Mouse (Mus musculus): Measurements from ENCODE around the gene Aff3. TPM values are rescaled to one million over a fixed set of nuclear protein-coding genes. Genes with fewer than 3 reads are reported as not detected.

Aff3 gene
- polyA plus RNA-seq, 1 experiment from 2014 or later, result 12.7 TPM

DNA sequence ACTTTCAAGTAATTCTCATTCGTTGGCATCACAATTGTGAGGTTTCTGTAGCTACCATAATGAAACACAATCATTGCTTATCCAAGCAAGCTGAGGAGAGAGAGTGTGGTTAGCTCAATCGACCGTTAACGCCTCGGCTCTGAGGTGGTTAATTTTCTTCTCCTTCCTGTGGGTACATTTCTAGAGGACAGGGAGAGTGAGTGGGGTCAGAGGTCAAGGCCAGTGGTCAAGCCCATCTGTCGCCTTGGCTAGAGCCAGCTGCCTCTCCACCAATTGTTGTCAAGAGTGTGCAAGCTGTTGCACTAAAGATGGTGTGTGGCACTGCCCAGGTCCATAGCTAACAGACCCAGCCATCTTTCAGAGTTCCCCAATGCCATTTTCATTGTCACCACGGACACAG, 14.7 kb downstream of the Aff3 start:
- Histone ChIP-seq H3K9me3 (no peaks in the 10 kb centered on the region), H3K9ac (replicated peaks) (no peak overlapping the region), H3K36me3 (no peaks in the 10 kb centered on the region), H3K27me3 (no peaks in the 10 kb centered on the region), H3K4me1 (replicated peaks) (no peaks in the 10 kb centered on the region), H3K4me3 (replicated peaks) (no peak overlapping the region), H3K4me2 (replicated peaks) (no peak overlapping the region), H3K27ac (no peak overlapping the region)
- ATAC-seq, result no peak
- WGBS, result 76% methylated on average over 7 of the region's 7 CpGs

DNA sequence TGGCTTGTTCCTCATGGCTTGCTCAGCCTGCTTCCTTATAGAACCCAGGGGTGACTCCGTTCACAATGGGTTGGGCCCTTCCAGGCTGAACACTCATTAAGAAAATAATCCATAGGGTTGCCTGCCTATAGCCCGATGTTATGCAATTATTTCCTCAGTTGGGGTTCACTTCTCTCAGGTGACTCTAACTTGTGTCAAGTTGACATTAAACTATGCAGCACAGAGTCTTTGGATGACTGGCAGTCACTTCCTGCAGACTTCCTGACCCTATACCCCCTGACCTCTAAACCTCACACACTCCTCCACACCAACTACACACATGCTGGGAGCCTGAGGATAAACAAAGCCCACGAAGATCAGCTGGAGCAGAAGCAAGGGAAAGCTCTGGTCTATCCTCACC, 15.6 kb downstream of the Aff3 start:
- ATAC-seq, result no peak
- Histone ChIP-seq H3K4me2 (replicated peaks) (no peak overlapping the region), H3K4me1 (replicated peaks) (no peaks in the 10 kb centered on the region), H3K27me3 (no peaks in the 10 kb centered on the region), H3K9me3 (no peaks in the 10 kb centered on the region), H3K36me3 (no peaks in the 10 kb centered on the region), H3K9ac (replicated peaks) (no peak overlapping the region), H3K4me3 (replicated peaks) (no peak overlapping the region), H3K27ac (no peak overlapping the region)
- 81% methylated on average over 3 of the region's 3 CpGs for WGBS

DNA sequence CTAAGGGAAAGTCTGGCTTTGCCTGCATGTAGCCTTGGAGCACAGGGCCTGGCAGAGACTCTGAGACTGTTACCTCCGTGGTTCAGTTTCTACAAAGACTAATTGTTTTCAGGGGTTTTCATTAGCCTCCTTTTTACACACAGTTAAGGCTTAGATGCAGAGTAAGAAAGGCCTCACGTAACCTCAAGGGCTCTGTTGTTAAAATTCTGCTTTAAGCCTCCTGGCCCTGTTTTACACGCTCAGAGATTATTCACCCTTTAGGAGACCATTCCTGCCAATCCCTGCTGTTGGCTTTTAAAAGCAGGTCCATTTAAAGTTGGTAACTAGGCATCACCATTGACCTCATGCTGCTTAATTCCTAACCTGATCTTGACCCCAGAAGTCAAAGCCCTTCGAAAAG, 22.5 kb downstream of the Aff3 start:
- H3K9ac ChIP-seq (replicated peaks), result no peak overlapping the region
- H3K27me3 ChIP-seq, result no peaks in the 10 kb centered on the region
- WGBS, result 18% methylated on average over 4 of the region's 4 CpGs
- no peak overlapping the region for H3K4me3 ChIP-seq (replicated peaks)
- no peaks in the 10 kb centered on the region for H3K36me3 ChIP-seq
- no peaks in the 10 kb centered on the region for H3K4me1 ChIP-seq (replicated peaks)
- no peak overlapping the region for H3K27ac ChIP-seq
- no peaks in the 10 kb centered on the region for H3K9me3 ChIP-seq
- H3K4me2 ChIP-seq (replicated peaks), result no peak overlapping the region
- ATAC-seq, result no peak

DNA sequence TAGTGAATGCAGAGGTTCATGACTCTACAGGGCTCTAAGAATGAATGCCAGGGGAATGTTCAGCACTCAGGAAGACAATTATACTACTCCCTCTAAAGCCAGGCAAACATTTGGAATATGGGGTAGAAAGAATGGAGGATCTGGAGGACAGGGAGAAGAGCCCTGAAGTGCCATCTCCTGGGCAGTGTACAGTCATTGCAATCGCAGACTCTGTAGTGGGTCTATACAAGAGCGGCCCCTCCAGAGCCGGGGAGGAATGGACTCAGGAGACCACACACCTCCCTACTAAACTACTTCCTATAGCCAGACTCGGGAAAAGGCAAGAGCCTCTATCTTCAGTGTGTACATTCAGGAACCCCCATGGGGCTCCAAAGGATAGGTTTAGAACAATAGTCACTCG, 25.1 kb downstream of the Aff3 start:
- 83% methylated on average over 5 of the region's 5 CpGs for WGBS

DNA sequence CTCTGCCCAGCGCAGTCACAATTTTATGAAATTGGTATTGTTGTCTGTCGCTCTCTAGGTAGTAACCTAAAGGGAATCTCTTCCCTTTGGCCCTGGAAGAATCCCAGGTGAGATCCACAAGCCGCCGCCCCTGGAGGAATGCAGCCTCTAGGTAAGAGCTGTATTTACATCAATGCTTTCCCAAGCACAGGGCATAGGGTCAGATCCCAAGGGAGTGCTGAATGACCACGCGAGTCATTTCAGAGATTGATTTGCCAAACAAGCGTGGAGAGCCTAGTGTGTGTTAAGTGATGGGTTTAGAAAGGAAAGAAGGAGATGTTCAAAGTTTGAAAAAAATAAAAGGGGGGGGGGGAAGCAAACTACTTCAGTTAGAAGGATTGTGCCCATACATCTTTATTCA, 29.2 kb downstream of the Aff3 start:
- H3K4me1 ChIP-seq (replicated peaks), result peaks cover 17% of the 10 kb centered on the region
- H3K4me3 ChIP-seq (replicated peaks), result no peak overlapping the region
- WGBS, result 73% methylated on average over 7 of the region's 7 CpGs
- H3K36me3 ChIP-seq, result no peaks in the 10 kb centered on the region
- no peak overlapping the region for H3K27ac ChIP-seq
- no peak for ATAC-seq
- H3K4me2 ChIP-seq (replicated peaks), result no peak overlapping the region
- no peaks in the 10 kb centered on the region for H3K27me3 ChIP-seq
- no peaks in the 10 kb centered on the region for H3K9me3 ChIP-seq
- H3K9ac ChIP-seq (replicated peaks), result no peak overlapping the region

More for the DNA sequence above, 25.1 kb downstream of the Aff3 start:
- Histone ChIP-seq H3K36me3 (no peaks in the 10 kb centered on the region), H3K4me1 (replicated peaks) (0 out of 2 replicates have a peak, but pooled peaks cover 3% of the 10 kb centered on the region), H3K27ac (no peak overlapping the region), H3K4me3 (replicated peaks) (no peak overlapping the region), H3K27me3 (no peaks in the 10 kb centered on the region), H3K4me2 (replicated peaks) (no peak overlapping the region), H3K9ac (replicated peaks) (no peak overlapping the region), H3K9me3 (no peaks in the 10 kb centered on the region)
- no peak for ATAC-seq

DNA sequence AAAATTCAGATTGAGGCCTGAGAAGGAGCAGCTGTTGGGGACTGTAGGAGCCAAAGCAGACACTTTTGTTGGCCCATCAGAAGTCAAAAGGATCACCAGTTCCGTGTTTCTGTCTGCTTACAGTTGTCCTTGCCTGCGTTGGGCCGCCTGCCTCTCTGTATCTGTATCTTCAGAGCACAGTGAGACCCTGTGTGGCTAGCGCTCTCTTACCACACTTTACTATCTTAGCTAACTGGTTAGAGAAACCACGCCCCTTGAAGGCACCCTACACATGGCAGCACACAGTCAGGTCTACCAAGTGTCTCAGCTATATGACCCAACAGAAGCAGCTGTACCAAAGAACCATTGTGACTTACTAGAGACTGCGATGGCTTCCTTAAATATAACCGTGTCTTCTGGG, 30.7 kb downstream of the Aff3 start:
- no peak overlapping the region for H3K4me3 ChIP-seq (replicated peaks)
- 87% methylated on average over 7 of the region's 7 CpGs for WGBS
- no peaks in the 10 kb centered on the region for H3K9me3 ChIP-seq
- H3K4me1 ChIP-seq (replicated peaks), result peaks cover 25% of the 10 kb centered on the region
- ATAC-seq, result no peak
- H3K9ac ChIP-seq (replicated peaks), result no peak overlapping the region
- H3K36me3 ChIP-seq, result no peaks in the 10 kb centered on the region
- H3K27ac ChIP-seq, result no peak overlapping the region
- H3K4me2 ChIP-seq (replicated peaks), result no peak overlapping the region
- no peaks in the 10 kb centered on the region for H3K27me3 ChIP-seq

DNA sequence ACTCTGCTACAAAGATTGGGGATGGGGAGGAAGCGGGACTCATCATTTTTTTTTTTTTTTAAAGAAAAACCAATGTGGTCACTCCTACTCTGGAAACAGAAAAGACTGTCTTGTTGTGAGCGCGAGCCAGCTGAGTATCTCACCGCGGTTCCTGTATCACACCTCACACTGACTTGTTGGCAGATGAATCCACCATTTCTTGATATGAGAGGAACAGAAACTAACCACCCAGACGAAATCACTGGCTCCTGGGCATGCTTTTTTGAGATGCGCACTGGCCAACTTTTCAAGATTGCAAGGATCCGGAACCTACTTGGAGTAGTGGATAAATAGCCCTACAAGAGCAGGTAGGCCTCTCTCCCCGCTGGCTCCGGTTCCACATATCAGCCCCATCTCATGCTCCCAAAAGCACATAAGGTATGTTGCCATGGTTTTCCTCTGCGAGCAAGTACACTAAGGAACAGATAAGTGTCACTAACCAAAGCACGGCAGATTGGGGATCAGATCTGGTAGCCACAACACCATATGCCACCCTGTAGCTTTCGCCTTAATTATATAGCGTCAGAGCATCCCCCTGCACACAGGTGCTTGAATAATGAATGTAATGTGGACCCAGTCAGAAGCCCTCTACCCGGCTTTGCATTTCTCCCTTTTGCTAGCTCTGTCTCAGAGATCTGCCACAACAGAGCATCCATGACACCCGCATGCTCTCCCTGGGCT, 32.1 kb downstream of the Aff3 start:
- Histone ChIP-seq H3K27me3 (no peaks in the 10 kb centered on the region), H3K4me1 (replicated peaks) (peaks cover 39% of the 10 kb centered on the region), H3K4me2 (replicated peaks) (no peak overlapping the region), H3K27ac (no peak overlapping the region), H3K9me3 (no peaks in the 10 kb centered on the region), H3K4me3 (replicated peaks) (no peak overlapping the region), H3K9ac (replicated peaks) (no peak overlapping the region), H3K36me3 (no peaks in the 10 kb centered on the region)
- ATAC-seq, result no peak
- 83% methylated on average over 16 of the region's 16 CpGs for WGBS

DNA sequence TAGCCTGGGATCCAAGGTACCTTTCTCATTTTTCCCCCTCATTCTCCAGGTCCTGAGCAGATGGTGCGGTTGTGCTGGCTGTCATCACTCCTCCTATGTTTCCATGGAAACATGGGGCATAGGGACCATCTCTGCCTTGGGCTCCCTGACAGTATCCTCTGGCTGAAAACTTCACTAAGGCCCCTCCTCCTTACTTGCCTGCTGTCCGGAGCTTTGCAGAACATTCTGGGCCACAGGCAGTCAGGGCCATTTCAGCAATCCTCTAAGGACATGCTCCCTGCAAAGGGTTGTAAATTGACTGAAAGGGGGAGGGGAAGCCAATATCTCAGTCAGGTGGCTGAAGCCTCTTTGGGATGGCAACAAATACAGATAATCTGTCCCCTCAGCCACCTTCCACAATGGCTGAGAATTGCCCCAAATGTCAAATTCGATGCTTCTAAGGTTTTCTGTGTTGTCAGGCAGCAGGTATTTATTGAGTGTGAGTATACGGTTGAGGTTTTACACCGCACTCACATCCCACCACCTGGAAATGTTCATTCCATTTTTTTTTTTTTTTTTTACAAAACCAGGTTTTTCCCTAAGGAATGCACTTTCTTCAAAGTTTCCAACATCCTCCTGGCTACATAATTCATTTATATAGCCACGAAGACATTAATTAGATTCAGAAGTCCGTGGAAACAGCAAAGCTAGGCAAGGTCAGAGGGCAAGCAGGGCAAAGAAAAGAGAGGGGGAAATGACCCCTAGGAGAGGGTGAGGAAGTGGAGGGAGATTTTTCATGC, 33.1 kb downstream of the Aff3 start:
- H3K27ac ChIP-seq, result no peak overlapping the region
- H3K27me3 ChIP-seq, result no peaks in the 10 kb centered on the region
- H3K4me3 ChIP-seq (replicated peaks), result no peak overlapping the region
- ATAC-seq, result no peak
- no peak overlapping the region for H3K4me2 ChIP-seq (replicated peaks)
- 26% methylated on average over 7 of the region's 7 CpGs for WGBS
- H3K36me3 ChIP-seq, result no peaks in the 10 kb centered on the region
- H3K9ac ChIP-seq (replicated peaks), result no peak overlapping the region
- no peaks in the 10 kb centered on the region for H3K9me3 ChIP-seq
- H3K4me1 ChIP-seq (replicated peaks), result peaks cover 40% of the 10 kb centered on the region

DNA sequence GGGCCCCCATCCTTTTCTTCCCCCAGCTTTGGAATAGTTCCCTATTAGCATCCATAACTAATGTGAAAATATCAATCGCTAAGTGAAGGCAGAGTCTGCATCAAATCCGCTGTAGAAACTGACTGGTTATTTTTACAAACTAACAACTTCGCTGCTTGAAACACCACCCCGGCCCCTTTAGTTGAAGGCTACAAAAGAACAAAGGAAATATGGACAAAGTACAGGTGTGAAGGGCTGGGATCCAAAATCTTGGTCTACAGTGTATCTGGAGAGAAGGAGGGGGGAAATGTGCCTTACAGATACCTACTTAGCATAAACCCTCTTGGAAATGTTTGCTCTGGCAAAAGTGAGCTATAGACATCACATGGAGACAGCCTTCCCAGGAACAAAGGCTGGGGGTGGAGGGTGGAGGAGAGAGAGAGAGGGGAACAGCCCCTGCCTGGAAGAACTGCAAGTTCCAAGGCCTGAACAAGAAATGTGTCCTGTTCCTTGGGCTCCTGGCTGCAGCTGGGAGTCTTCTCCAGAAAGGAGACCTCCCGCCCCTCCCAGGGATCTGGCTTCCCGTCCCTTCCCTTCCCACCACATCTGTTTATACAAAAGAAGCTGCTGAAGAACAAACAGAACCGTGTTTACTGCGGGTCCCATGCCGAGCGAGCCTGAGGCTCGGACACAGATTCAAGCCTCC, 35.7 kb downstream of the Aff3 start:
- Histone ChIP-seq H3K27ac (peak overlapping the region; percentile 97; the same call in 1 of the 2 replicates), H3K4me2 (replicated peaks) (no peak overlapping the region), H3K9me3 (no peaks in the 10 kb centered on the region), H3K9ac (replicated peaks) (0 out of 2 replicates have a peak overlapping the region, but pooled peaks have one; percentile 25), H3K36me3 (no peaks in the 10 kb centered on the region), H3K4me3 (replicated peaks) (no peak overlapping the region), H3K4me1 (replicated peaks) (peaks cover 60% of the 10 kb centered on the region), H3K27me3 (no peaks in the 10 kb centered on the region)
- WGBS, result 15% methylated on average over 11 of the region's 11 CpGs
- ATAC-seq, result no peak

DNA sequence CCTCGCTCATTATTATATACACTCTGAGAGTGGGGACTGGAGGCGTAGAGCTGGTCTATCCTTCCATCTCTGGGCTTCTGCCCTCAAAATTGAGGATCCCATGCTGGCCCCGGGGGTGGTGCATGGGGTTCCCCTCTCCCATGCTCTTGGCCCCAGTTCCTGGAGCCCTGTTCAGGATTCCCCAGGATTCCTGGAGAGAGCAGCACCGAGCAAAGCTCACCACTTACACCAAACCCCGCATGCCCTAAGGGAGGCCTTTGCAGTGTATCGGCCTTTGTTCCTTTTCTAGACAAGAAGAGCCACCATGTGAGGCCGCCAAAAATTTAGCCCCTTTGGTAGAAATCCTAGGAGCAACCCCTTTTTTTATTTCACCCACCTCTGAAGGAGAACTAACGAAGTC, 36.3 kb downstream of the Aff3 start:
- 19% methylated on average over 8 of the region's 8 CpGs for WGBS
- Histone ChIP-seq H3K4me1 (replicated peaks) (peaks cover 64% of the 10 kb centered on the region), H3K4me3 (replicated peaks) (0 out of 2 replicates have a peak overlapping the region, but pooled peaks have one; percentile 92), H3K27ac (peak overlapping the region; percentile 97), H3K36me3 (no peaks in the 10 kb centered on the region), H3K9me3 (no peaks in the 10 kb centered on the region), H3K9ac (replicated peaks) (peak overlapping the region; percentile 96; the same call in 1 of the 2 replicates), H3K4me2 (replicated peaks) (peak overlapping the region; percentile 87), H3K27me3 (no peaks in the 10 kb centered on the region)
- ATAC-seq, result peak; percentile 22

DNA sequence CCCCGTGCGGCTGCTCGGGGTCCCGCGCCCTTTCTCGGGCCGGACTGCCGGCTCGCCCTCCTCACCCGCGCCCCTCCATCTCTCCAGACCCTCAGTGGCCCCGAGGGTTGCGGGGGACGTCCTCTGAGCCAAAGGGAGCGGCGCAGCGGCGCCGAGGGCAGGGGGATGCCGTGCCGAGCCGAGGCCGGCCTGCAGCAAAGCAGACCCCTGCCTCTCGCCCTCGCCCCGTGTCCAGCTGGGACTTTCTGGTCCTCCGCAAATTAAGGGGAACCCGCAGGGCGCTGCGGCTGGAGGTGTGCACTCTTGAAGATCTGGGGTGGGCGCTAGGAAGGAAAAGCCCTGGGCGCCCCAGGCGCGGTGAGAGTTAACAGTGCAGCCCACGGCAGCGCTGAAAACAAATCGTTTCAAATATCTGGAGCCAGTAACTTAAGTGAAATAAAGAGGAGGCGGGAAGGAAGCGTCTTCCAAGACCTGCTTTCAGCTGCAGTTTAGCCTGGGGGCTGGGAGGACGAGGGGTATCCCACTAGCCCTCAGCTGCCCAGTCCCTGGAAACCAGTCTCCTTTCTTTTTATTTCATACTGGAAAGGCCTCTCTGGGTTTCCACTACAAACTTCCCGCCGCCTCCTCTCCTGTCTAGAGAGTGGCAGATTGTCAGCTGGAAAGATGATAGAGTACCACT, 36.9 kb downstream of the Aff3 start:
- H3K4me3 ChIP-seq (replicated peaks), result peak overlapping the region; percentile 92
- no peaks in the 10 kb centered on the region for H3K9me3 ChIP-seq
- H3K36me3 ChIP-seq, result no peaks in the 10 kb centered on the region
- peak overlapping the region; percentile 96 for H3K9ac ChIP-seq (replicated peaks)
- ATAC-seq, result no peak; the same call in 1 of the 2 replicates
- under 1% methylated on average over 42 of the region's 42 CpGs for WGBS
- peak overlapping the region; percentile 97 for H3K27ac ChIP-seq
- H3K4me2 ChIP-seq (replicated peaks), result peak overlapping the region; percentile 87
- H3K27me3 ChIP-seq, result no peaks in the 10 kb centered on the region
- peaks cover 69% of the 10 kb centered on the region for H3K4me1 ChIP-seq (replicated peaks)

Data from midbrain, embryonic 13.5 days (tissue).